Mouse (Mus musculus): ENCODE measurements around the gene Wasf1.

GRCm38 (mm10) chr10:40918669-40919440 lies 35.6 kb downstream of the Wasf1 start:
- TF ChIP-seq ZC3H11A (IDR thresholded peaks at IDR 0.05; ENCODE audit: borderline replicate concordance, low read depth, low read length), result no peak
- TF ChIP-seq HCFC1 (IDR thresholded peaks at IDR 0.05; ENCODE audit: borderline replicate concordance, insufficient read depth, low read length), result no peak
